ENCODE assay signal across 10 mouse cellular contexts in genomic region chr7:83075159-83075952, GRCm38 (mm10).
DNase-seq lines count a peak whose midpoint lies in the region; ATAC-seq and TF ChIP-seq lines count a peak whose summit lies in the region.
"Had no signal": no experiment of that assay in that cellular context is flagged by ENCODE, and none has a peak within 500 bp of the region (broad histone marks: within the 10 kb centered on the region; RNA-seq: fewer than 3 reads in every experiment).

No protein-coding gene starts in this region.

- 80% methylated on average over 4 of the region's 4 CpGs for WGBS in kidney, embryonic 14.5 days
- 83% methylated on average over 4 of the region's 4 CpGs for WGBS in hindbrain, embryonic 13.5 days

- no peak overlapping the region for H3K4me3 ChIP-seq in kidney, embryonic 14.5 days (ENCODE audit: low read length)
- H3K4me3 ChIP-seq in MEL (ENCODE audit: control insufficient read depth in 1 of 2, insufficient read depth in 1 of 2, low read depth in 2 of 2, low read length in 2 of 2) = peak overlapping the region; percentile 21 to 44; a peak in 3 of 4 replicates
- no peak overlapping the region for H3K4me3 ChIP-seq in hindbrain, embryonic 13.5 days
- H3K4me3 ChIP-seq: erythroblast, embryonic 14.5 days had no signal

- H3K79me2 ChIP-seq in MEL (ENCODE audit: control insufficient read depth, insufficient read depth, low read length, poor library complexity) = no peaks in the 10 kb centered on the region

- TF ChIP-seq RAD21 in MEL (IDR thresholded peaks at IDR 0.05; ENCODE audit: low read depth, low read length) = no peak

- H3K9me3 ChIP-seq in kidney, embryonic 14.5 days (ENCODE audit: control insufficient read depth, low read length) = no peaks in the 10 kb centered on the region
- no peaks in the 10 kb centered on the region for H3K9me3 ChIP-seq in MEL (replicated peaks; ENCODE audit: insufficient read depth, low read length)
- H3K9me3 ChIP-seq in hindbrain, embryonic 13.5 days = no peaks in the 10 kb centered on the region

- H3K27me3 ChIP-seq in kidney, embryonic 14.5 days (ENCODE audit: control insufficient read depth, insufficient read depth, low read length) = no peaks in the 10 kb centered on the region
- no peaks in the 10 kb centered on the region for H3K27me3 ChIP-seq in MEL (ENCODE audit: control insufficient read depth in 1 of 2, insufficient read depth in 2 of 2, low read length in 2 of 2)
- no peaks in the 10 kb centered on the region for H3K27me3 ChIP-seq in hindbrain, embryonic 13.5 days

- no peak overlapping the region for H3K9ac ChIP-seq in kidney, embryonic 14.5 days (ENCODE audit: low read depth, low read length)
- peak overlapping the region; percentile 21 for H3K9ac ChIP-seq in MEL (ENCODE audit: control insufficient read depth, low read depth, low read length, poor library complexity, severe bottlenecking)
- H3K9ac ChIP-seq in hindbrain, embryonic 13.5 days = no peak overlapping the region

- no peak for TF ChIP-seq POLR2A in MEL (IDR thresholded peaks at IDR 0.05; ENCODE audit: control insufficient read depth in 1 of 2, insufficient read depth in 1 of 2, low read depth in 1 of 2, low read length in 2 of 2, poor library complexity in 1 of 2)

- H3K4me2 ChIP-seq in kidney, embryonic 14.5 days (replicated peaks; ENCODE audit: low read depth, low read length) = no peak overlapping the region
- no peak overlapping the region for H3K4me2 ChIP-seq in hindbrain, embryonic 13.5 days

- no peak for ATAC-seq in kidney, embryonic 14.5 days (ENCODE audit: low FRiP score, low TSS enrichment)
- peak; percentile 94 for ATAC-seq in megakaryocyte progenitor cell, adult 5-6 weeks (replicated peaks; ENCODE audit: poor library complexity)
- no peak for ATAC-seq in hindbrain, embryonic 13.5 days (ENCODE audit: low FRiP score)
- ATAC-seq: inflammation-experienced regulatory T-cells, adult 6 months had no signal

- H3K4me1 ChIP-seq in kidney, embryonic 14.5 days (ENCODE audit: control insufficient read depth, insufficient read depth, low read length) = peaks cover 15% of the 10 kb centered on the region
- peaks cover 24 to 43% of the 10 kb centered on the region in 2 experiments for H3K4me1 ChIP-seq in MEL (ENCODE audit: control insufficient read depth in 1 of 2, insufficient read depth in 2 of 2, low read length in 2 of 2)
- H3K4me1 ChIP-seq in hindbrain, embryonic 13.5 days (replicated peaks) = peaks cover 19% of the 10 kb centered on the region

- peak; percentile 19 for DNase-seq in kidney, postnatal 10 days
- DNase-seq in MEL (ENCODE audit: low read depth, low spot score) (peak; percentile 86), liver (peak; percentile 53)
- no peak for DNase-seq in adrenal gland, adult (ENCODE audit: inconsistent age in 2 of 2, low spot score in 1 of 2)

- no peaks in the 10 kb centered on the region for H3K36me3 ChIP-seq in kidney, embryonic 14.5 days (ENCODE audit: control insufficient read depth, insufficient read depth, low read length)
- peaks cover 0 to 41% of the 10 kb centered on the region in 2 experiments; a peak in 2 of 4 replicates for H3K36me3 ChIP-seq in MEL (ENCODE audit: control insufficient read depth in 1 of 2, insufficient read depth in 2 of 2, low read length in 2 of 2)
- no peaks in the 10 kb centered on the region for H3K36me3 ChIP-seq in hindbrain, embryonic 13.5 days

- no peak for TF ChIP-seq CTCF in MEL (IDR thresholded peaks at IDR 0.05 in 2 of 3, conservative IDR thresholded peaks at IDR 0.05 in 1 of 3; ENCODE audit: control insufficient read depth in 1 of 3, insufficient read depth in 1 of 3, low read depth in 2 of 3, low read length in 3 of 3, poor library complexity in 1 of 3, severe bottlenecking in 1 of 3)

- TF ChIP-seq EP300 in MEL (IDR thresholded peaks at IDR 0.05; ENCODE audit: low read depth in 1 of 2, low read length in 2 of 2) = peak; percentile 97

- no peak overlapping the region for H3K27ac ChIP-seq in kidney, embryonic 14.5 days (ENCODE audit: low read depth, low read length)
- peak overlapping the region; percentile 75 for H3K27ac ChIP-seq in MEL (ENCODE audit: control insufficient read depth, low read depth, low read length)
- H3K27ac ChIP-seq in hindbrain, embryonic 13.5 days = no peak overlapping the region
- H3K27ac ChIP-seq: macrophage had no signal

TF ChIP-seq in MEL, 35 proteins besides CTCF, POLR2A, EP300 and RAD21:
- TF ChIP-seq USF2 (IDR thresholded peaks at IDR 0.05; ENCODE audit: borderline replicate concordance in 1 of 2, insufficient read depth in 1 of 2, low read depth in 1 of 2, low read length in 2 of 2) (peak in 1 of 2 experiments; percentile 61; a peak in 1 of 4 replicates), HCFC1 (IDR thresholded peaks at IDR 0.05; ENCODE audit: low read depth, low read length) (no peak), ZMIZ1 (IDR thresholded peaks at IDR 0.05; ENCODE audit: low read depth, low read length) (0 out of 2 replicates have a peak, but pooled peaks have one; percentile 51), ELF1 (IDR thresholded peaks at IDR 0.05; ENCODE audit: low read depth, low read length) (0 out of 2 replicates have a peak, but pooled peaks have one; percentile 56), MAX (IDR thresholded peaks at IDR 0.05; ENCODE audit: low read length) (peak; percentile 66), E2F4 (IDR thresholded peaks at IDR 0.05; ENCODE audit: borderline replicate concordance, low read depth, low read length) (no peak), CHD1 (IDR thresholded peaks at IDR 0.05; ENCODE audit: low read depth, low read length) (no peak), NRF1 (IDR thresholded peaks at IDR 0.05; ENCODE audit: insufficient read depth, low read depth, low read length, poor library complexity, severe bottlenecking) (no peak), SIN3A (IDR thresholded peaks at IDR 0.05; ENCODE audit: low read length) (peak; percentile 83), RCOR1 (IDR thresholded peaks at IDR 0.05; ENCODE audit: low read depth, low read length) (peak; percentile 90), ZC3H11A (IDR thresholded peaks at IDR 0.05; ENCODE audit: low read depth, low read length) (no peak), ZKSCAN1 (IDR thresholded peaks at IDR 0.05; ENCODE audit: low read depth, low read length) (no peak), KAT2A (conservative IDR thresholded peaks at IDR 0.05; ENCODE audit: low read depth, low read length) (peak; percentile 15; the same call in 1 of the 2 replicates), MYC (IDR thresholded peaks at IDR 0.05; ENCODE audit: low read depth, low read length) (peak; percentile 61; the same call in 1 of the 2 replicates), TAL1 (IDR thresholded peaks at IDR 0.05; ENCODE audit: low read length) (peak; percentile 96), MAFK (IDR thresholded peaks at IDR 0.05; ENCODE audit: borderline replicate concordance, low read depth, low read length) (peak; percentile 71; the same call in 1 of the 2 replicates), MXI1 (IDR thresholded peaks at IDR 0.05; ENCODE audit: low read depth, low read length) (peak; percentile 53; the same call in 1 of the 2 replicates), NELFE (IDR thresholded peaks at IDR 0.05; ENCODE audit: low read depth, low read length) (no peak; the same call in 1 of the 2 replicates), GATA1 (IDR thresholded peaks at IDR 0.05; ENCODE audit: low read depth, low read length) (peak; percentile 93), TBP (IDR thresholded peaks at IDR 0.05; ENCODE audit: low read depth, low read length) (0 out of 2 replicates have a peak, but pooled peaks have one; percentile 31), TCF12 (IDR thresholded peaks at IDR 0.05; ENCODE audit: low read depth, low read length) (peak; percentile 94), UBTF (IDR thresholded peaks at IDR 0.05; ENCODE audit: borderline replicate concordance, insufficient read depth, low read depth, low read length) (no peak), MEF2A (IDR thresholded peaks at IDR 0.05; ENCODE audit: extremely low read depth, insufficient replicate concordance, low read depth, low read length, poor library complexity, severe bottlenecking) (no peak), CHD2 (IDR thresholded peaks at IDR 0.05; ENCODE audit: low read length) (no peak), JUND (IDR thresholded peaks at IDR 0.05; ENCODE audit: low read depth, low read length) (0 out of 2 replicates have a peak, but pooled peaks have one; percentile 43), MYB (IDR thresholded peaks at IDR 0.05; ENCODE audit: low read depth, low read length) (peak; percentile 85), ZNF384 (IDR thresholded peaks at IDR 0.05; ENCODE audit: low read depth, low read length) (peak; percentile 83), ETS1 (IDR thresholded peaks at IDR 0.05; ENCODE audit: low read depth, low read length) (peak; percentile 95), GABPA (IDR thresholded peaks at IDR 0.05; ENCODE audit: low read depth, low read length) (no peak), USF1 (IDR thresholded peaks at IDR 0.05; ENCODE audit: low read depth, low read length) (peak; percentile 90), POLR2AphosphoS2 (IDR thresholded peaks at IDR 0.05; ENCODE audit: low read length) (no peak), POLR2AphosphoS5 (IDR thresholded peaks at IDR 0.05; ENCODE audit: borderline replicate concordance, low read depth, low read length) (no peak), SMC3 (IDR thresholded peaks at IDR 0.05; ENCODE audit: low read depth, low read length) (no peak), MAZ (IDR thresholded peaks at IDR 0.05; ENCODE audit: low read depth, low read length) (no peak), BHLHE40 (IDR thresholded peaks at IDR 0.05; ENCODE audit: borderline replicate concordance, low read depth, low read length) (peak; percentile 92)

Comparison
In these comparisons a context has a peak if more than half of its experiments do, and no peak if none do; other contexts are left out.
1. DNase-seq: peak in kidney, postnatal 10 days (single experiment), MEL (single experiment) and liver (single experiment); none in adrenal gland, adult (0 of 2).
2. H3K4me3 ChIP-seq: peak in MEL (2 of 2); none in kidney, embryonic 14.5 days (single experiment) and hindbrain, embryonic 13.5 days (single experiment).